Mouse (Mus musculus) ES-E14 (cell line): ENCODE measurements around the gene Fgd3. TPM values are rescaled to one million over a fixed set of nuclear protein-coding genes. Genes with fewer than 3 reads are reported as not detected.

Experiments used
- DNase-seq: peaks from one replicate; pipeline ENCODE4 v3.0.0-alpha.2; 2013; ENCODE audit warnings: low read depth, low spot score
- H3K27ac ChIP-seq: 2 replicates; pipeline ENCODE4 v1.5.1; 2012; ENCODE audit warnings: low read depth, mild to moderate bottlenecking, low read length, moderate library complexity, mixed read lengths; ENCODE audit not compliant: poor library complexity, insufficient read depth, severe bottlenecking
- H3K36me3 ChIP-seq: 2 replicates; pipeline ENCODE4 v1.6.1; 2012; ENCODE audit warnings: mild to moderate bottlenecking, low read length, moderate library complexity, mixed read lengths; ENCODE audit not compliant: control insufficient read depth, poor library complexity, insufficient read depth, severe bottlenecking
- H3K4me1 ChIP-seq, 2 experiments: fragments of 150-350 bp in 1 of 2; sonication (generic) in 1 of 2; 2 replicates each; pipeline ENCODE4 v1.6.1; 2012; ENCODE audit warnings: low read length in 2 of 2, mild to moderate bottlenecking in 1 of 2, mixed read lengths in 1 of 2; ENCODE audit not compliant: control insufficient read depth in 2 of 2, insufficient read depth in 2 of 2, poor library complexity in 1 of 2
- H3K4me3 ChIP-seq, 2 experiments: fragments of 150-350 bp in 1 of 2; sonication (generic) in 1 of 2; 2 replicates each; pipeline ENCODE4 v1.5.1; 2012; ENCODE audit warnings: low read length in 2 of 2, low read depth in 1 of 2, mild to moderate bottlenecking in 1 of 2, mixed read lengths in 1 of 2; ENCODE audit not compliant: insufficient read depth in 1 of 2, poor library complexity in 1 of 2, severe bottlenecking in 1 of 2
- H3K9ac ChIP-seq: 2 replicates; pipeline ENCODE4 v1.6.1; 2012; ENCODE audit warnings: low read depth, mild to moderate bottlenecking, low read length, mixed read lengths; ENCODE audit not compliant: poor library complexity, insufficient read depth, severe bottlenecking
- H3K9me3 ChIP-seq: fragments of 150-350 bp; sonication (generic); 2 replicates; pipeline ENCODE4 v1.6.1; 2012; ENCODE audit warnings: low read depth, mild to moderate bottlenecking, low read length; ENCODE audit not compliant: control insufficient read depth, insufficient read depth
- CHD2 ChIP-seq: IDR thresholded peaks from 2 replicates; pipeline ENCODE4 v1.6.1; 2014; ENCODE audit warnings: mild to moderate bottlenecking, low read depth, low read length, inconsistent platforms
- HCFC1 ChIP-seq: IDR thresholded peaks from 2 replicates; pipeline ENCODE4 v1.6.1; 2012; ENCODE audit warnings: low read length, inconsistent platforms, borderline replicate concordance; ENCODE audit not compliant: insufficient read depth
- MAFK ChIP-seq: IDR thresholded peaks from 2 replicates; pipeline ENCODE4 v1.6.1; 2014; ENCODE audit warnings: mild to moderate bottlenecking, low read depth, low read length, inconsistent platforms; ENCODE audit not compliant: insufficient read depth
- ZC3H11A ChIP-seq: IDR thresholded peaks from 2 replicates; pipeline ENCODE4 v1.6.1; 2012; ENCODE audit warnings: low read depth, mild to moderate bottlenecking, inconsistent platforms, low read length, borderline replicate concordance
- ZNF384 ChIP-seq: IDR thresholded peaks from 2 replicates; pipeline ENCODE4 v1.6.1; 2012; ENCODE audit warnings: low read depth, low read length, inconsistent platforms
- in situ Hi-C, 2 experiments: fragments of 600-800 bp; cut with MboI; formaldehyde crosslinking; loops; one replicate each; pipeline ENCODE4 v1.15.1; 2025; ENCODE audit warnings: low sequenced_read_pairs in 2 of 2, inconsistent platforms in 1 of 2; ENCODE audit not compliant: unreplicated experiment in 2 of 2
- total RNA-seq: library from RNA; depleted of rRNA; stranded (reverse); fragments of 300-350 nt; gene quantifications from 2 replicates; pipeline ENCODE4 v1.2.3, GENCODE M21; 2012

The Fgd3 gene
- total RNA-seq, 1 experiment: 6.2 TPM

DNA sequence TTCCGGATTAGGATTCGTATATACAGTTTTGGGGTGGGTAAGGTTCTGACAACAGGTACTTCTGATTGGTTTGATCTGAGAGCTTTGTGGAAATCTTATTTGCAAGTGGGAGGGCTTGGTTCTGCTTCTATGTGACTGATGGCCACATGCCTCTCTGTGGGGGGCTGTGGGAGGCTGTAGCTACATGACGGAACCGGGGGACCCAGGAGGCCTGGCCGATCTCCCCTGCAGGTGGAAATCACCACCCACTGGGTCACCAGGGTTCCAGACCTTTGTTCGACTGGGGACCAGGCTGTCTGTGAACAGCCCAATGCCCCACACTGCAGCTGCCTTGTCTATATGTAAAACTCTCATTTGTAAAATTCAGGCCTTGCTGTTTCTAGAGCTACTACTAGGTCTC, 95.4 kb downstream of the Fgd3 start:
- no peaks in the 10 kb centered on the region for H3K9me3 ChIP-seq

DNA sequence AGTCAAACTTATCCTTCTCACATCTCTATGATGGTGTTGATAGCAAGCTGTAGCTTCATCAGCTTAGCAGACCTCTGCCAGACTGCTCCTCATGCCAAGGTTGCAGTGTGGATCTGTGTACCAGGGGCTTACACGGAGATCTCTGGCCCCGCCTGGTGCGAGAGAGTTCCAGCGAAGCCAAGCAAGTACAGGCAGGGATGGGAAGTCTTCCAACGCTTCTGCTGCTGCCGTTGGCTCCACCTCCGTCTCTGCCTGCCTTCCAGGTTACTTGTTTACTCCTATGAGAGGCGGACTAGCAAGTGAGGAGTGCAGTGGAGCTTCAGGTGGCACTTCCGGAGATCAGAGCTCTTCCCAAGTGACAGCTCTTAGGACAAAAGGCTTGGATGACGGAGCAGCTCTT, 95.8 kb downstream of the Fgd3 start:
- Histone ChIP-seq H3K36me3 (no peaks in the 10 kb centered on the region), H3K9ac (no peak overlapping the region), H3K4me3 (no peak overlapping the region), H3K27ac (no peak overlapping the region), H3K9me3 (no peaks in the 10 kb centered on the region), H3K4me1 (peaks cover 5% of the 10 kb centered on the region in 2 experiments; a peak in 2 of 4 replicates)
- in situ Hi-C loops: no loop called here
- TF ChIP-seq CHD2 (no peak), ZNF384 (no peak), MAFK (no peak), ZC3H11A (no peak), HCFC1 (no peak)
- DNase-seq: no peak

More for the DNA sequence above, 95.4 kb downstream of the Fgd3 start:
- DNase-seq: no peak
- TF ChIP-seq ZC3H11A: no peak
- no peak for TF ChIP-seq CHD2
- no peak for TF ChIP-seq MAFK
- no peak for TF ChIP-seq HCFC1
- no peak for TF ChIP-seq ZNF384
- in situ Hi-C loops: no loop called here
- H3K4me1 ChIP-seq: peaks cover 5% of the 10 kb centered on the region in 2 experiments; a peak in 2 of 4 replicates
- H3K27ac ChIP-seq: no peak overlapping the region
- no peaks in the 10 kb centered on the region for H3K36me3 ChIP-seq
- no peak overlapping the region for H3K9ac ChIP-seq
- H3K4me3 ChIP-seq: no peak overlapping the region

DNA sequence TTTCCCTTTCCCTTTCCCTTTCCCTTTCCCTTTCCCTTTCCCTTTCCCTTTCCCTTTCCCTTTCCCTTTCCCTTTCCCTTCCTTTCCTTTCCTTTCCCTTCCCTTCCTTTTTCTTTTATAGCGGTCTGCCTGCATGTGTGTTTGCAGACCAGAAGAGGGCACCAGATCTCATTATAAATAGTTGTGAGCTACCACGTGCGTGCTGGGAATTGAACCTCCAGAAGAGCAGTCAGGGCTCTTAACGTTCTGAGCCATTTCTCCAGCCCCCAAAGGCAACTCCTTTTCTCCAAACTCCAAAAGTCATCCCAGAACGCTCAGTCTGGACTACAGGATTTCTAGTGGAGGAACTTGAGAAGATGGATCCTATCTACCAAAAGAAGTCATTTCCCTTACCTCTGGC, 99.2 kb downstream of the Fgd3 start:
- Histone ChIP-seq H3K4me1 (peaks cover 5% of the 10 kb centered on the region in 2 experiments; a peak in 2 of 4 replicates), H3K9ac (no peak overlapping the region), H3K4me3 (no peak overlapping the region), H3K27ac (no peak overlapping the region), H3K36me3 (no peaks in the 10 kb centered on the region), H3K9me3 (no peaks in the 10 kb centered on the region)
- in situ Hi-C loops: no loop called here
- DNase-seq: no peak
- TF ChIP-seq HCFC1 (no peak), MAFK (no peak), ZC3H11A (no peak), CHD2 (no peak), ZNF384 (no peak)

DNA sequence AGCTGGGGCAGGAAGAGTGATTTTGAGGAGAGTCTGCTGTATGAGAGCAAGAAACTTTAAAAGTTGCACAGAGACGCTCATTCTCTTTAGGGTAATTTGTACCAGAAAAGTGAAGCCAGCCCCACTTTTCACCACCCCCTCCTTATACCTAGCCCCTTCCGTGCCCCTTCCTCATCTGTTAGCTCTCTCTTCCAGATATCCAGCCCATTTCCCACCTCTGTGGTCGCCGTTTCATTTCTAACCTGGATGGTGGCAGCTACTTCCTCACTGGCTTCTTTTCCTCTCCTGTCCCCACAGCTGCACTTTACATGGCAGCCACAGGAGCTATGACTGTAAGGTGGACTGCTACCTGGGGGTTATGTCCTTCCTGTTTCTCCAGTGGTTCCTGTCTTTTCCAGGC, 100.7 kb downstream of the Fgd3 start:
- no peak for DNase-seq
- in situ Hi-C loops: no loop called here
- H3K36me3 ChIP-seq: no peaks in the 10 kb centered on the region

DNA sequence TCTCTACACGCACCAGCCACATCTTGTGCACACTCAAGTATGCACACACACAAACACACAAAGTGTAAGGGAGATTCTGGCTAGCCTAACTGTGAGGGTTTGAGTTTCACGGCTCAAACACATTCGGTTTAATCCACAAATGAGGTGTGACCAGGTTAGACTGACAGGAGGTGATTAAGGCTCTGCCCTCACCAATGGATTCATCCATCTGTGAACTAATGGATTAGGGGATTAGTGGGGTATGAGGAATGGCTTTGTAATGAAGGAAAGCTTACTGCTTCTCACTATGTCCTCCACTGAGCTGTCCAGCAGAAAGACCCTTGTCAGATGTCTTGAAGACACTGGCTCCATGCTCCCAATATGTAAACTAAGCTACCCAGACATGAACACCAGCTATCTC, 101.5 kb downstream of the Fgd3 start:
- in situ Hi-C loops: no loop called here
- no peak overlapping the region for H3K4me3 ChIP-seq

More for the DNA sequence above, 100.7 kb downstream of the Fgd3 start:
- Histone ChIP-seq H3K9ac (no peak overlapping the region), H3K4me3 (no peak overlapping the region), H3K9me3 (no peaks in the 10 kb centered on the region), H3K27ac (no peak overlapping the region), H3K4me1 (peaks cover 0 to 4% of the 10 kb centered on the region in 2 experiments; a peak in 1 of 4 replicates)
- no peak for TF ChIP-seq ZNF384
- TF ChIP-seq HCFC1: no peak
- no peak for TF ChIP-seq MAFK
- no peak for TF ChIP-seq CHD2
- TF ChIP-seq ZC3H11A: no peak

More for the DNA sequence above, 101.5 kb downstream of the Fgd3 start:
- H3K27ac ChIP-seq: no peak overlapping the region
- H3K9ac ChIP-seq: no peak overlapping the region
- no peaks in the 10 kb centered on the region for H3K9me3 ChIP-seq
- TF ChIP-seq CHD2 (no peak), ZNF384 (no peak), MAFK (no peak), HCFC1 (no peak), ZC3H11A (no peak)
- no peaks in the 10 kb centered on the region for H3K36me3 ChIP-seq
- H3K4me1 ChIP-seq: peaks cover 0 to 4% of the 10 kb centered on the region in 2 experiments; a peak in 1 of 4 replicates
- DNase-seq: no peak
